Mouse (Mus musculus) limb, embryonic 11.5 days (tissue): ENCODE measurements around the gene Vmn1r14. TPM values are rescaled to one million over a fixed set of nuclear protein-coding genes. Genes with fewer than 3 reads are reported as not detected.
"Not testable (repeated sequence)": the region's sequence is repeated elsewhere in the genome, so short reads cannot be mapped to it uniquely, and the experiment has no call there.

Source experiments
- ATAC-seq: fragments of 200-750 bp; cut with Nextera tagmentation; 2 replicates; pipeline ENCODE4 v1.8.0; 2017; ENCODE audit warnings: low read depth; ENCODE audit not compliant: insufficient number of reproducible peaks, low FRiP score, low TSS enrichment
- DNase-seq: peaks from one replicate; pipeline ENCODE4 v3.0.0-alpha.2; 2015; ENCODE audit warnings: low spot score
- H3K27ac ChIP-seq: fragments of 300-500 bp; sonication (generic); replicated peaks from 2 replicates; pipeline ENCODE4 v1.5.1; 2014; ENCODE audit warnings: low read depth, mild to moderate bottlenecking, low read length
- H3K27me3 ChIP-seq: fragments of 300-500 bp; sonication (generic); 2 replicates; pipeline ENCODE4 v1.6.1; 2014; ENCODE audit warnings: mild to moderate bottlenecking, low read length, mixed read lengths; ENCODE audit not compliant: control insufficient read depth, insufficient read depth
- H3K36me3 ChIP-seq: fragments of 300-500 bp; sonication (generic); 2 replicates; pipeline ENCODE4 v1.6.1; 2014; ENCODE audit warnings: mild to moderate bottlenecking, low read length, moderate library complexity, mixed read lengths; ENCODE audit not compliant: control insufficient read depth, insufficient read depth
- H3K4me1 ChIP-seq: fragments of 300-500 bp; sonication (generic); 2 replicates; pipeline ENCODE4 v1.6.1; 2014; ENCODE audit warnings: low read length, mixed read lengths; ENCODE audit not compliant: control insufficient read depth, insufficient read depth
- H3K4me2 ChIP-seq: fragments of 300-500 bp; sonication (generic); 2 replicates; pipeline ENCODE4 v1.6.1; 2014; ENCODE audit warnings: low read depth, mild to moderate bottlenecking, moderate library complexity; ENCODE audit not compliant: severe bottlenecking
- H3K4me3 ChIP-seq: fragments of 300-500 bp; sonication (generic); 2 replicates; pipeline ENCODE4 v1.5.1; 2014; ENCODE audit warnings: low read depth, low read length
- H3K9ac ChIP-seq: fragments of 300-500 bp; sonication (generic); 2 replicates; pipeline ENCODE4 v1.6.1; 2014; ENCODE audit warnings: mild to moderate bottlenecking, low read length
- H3K9me3 ChIP-seq: fragments of 300-500 bp; sonication (generic); 2 replicates; pipeline ENCODE4 v1.6.1; 2016; ENCODE audit warnings: low read length; ENCODE audit not compliant: control insufficient read depth
- WGBS: fragments of 180-500 bp; shearing (Covaris S2); extraction: QIAGEN DNeasy Blood & Tissue Kit; methylation state at CpG from one replicate; pipeline ENCODE4 v1.1.7; 2014; 5-methylcytosine and 5-hydroxymethylcytosine counted together
- polyA plus RNA-seq: library from polyadenylated mRNA; unstranded; fragments of >200 nt; fragmentation: Nextera tagmentation; extraction: Ambion mirVana; gene quantifications from 2 replicates; pipeline ENCODE4 v1.2.1, GENCODE M21; 2014

The Vmn1r14 gene
- not detected in 2 replicates for polyA plus RNA-seq

- Histone ChIP-seq H3K27ac (no peak within 1 kb of the TSS), H3K36me3 (no peaks in the 10 kb centered on the region), H3K4me3 (no peak within 1 kb of the TSS), H3K27me3 (no peaks in the 10 kb centered on the region), H3K9ac (no peak within 1 kb of the TSS), H3K4me2 (no peak within 1 kb of the TSS), H3K9me3 (no peaks in the 10 kb centered on the region), H3K4me1 (no peaks in the 10 kb centered on the region)
- ATAC-seq (no peak), DNase-seq (no peak)
- 88% methylated on average over 3 of the region's 3 CpGs for WGBS
Measured at GRCm38 (mm10) chr6:57231386-57231785, at the start of gene Vmn1r14. Gene Vmn1r14, plus strand, starts transcription at chr6:57231686.

- not testable (repeated sequence) for H3K9me3 ChIP-seq, H3K9ac ChIP-seq, H3K4me2 ChIP-seq, H3K4me3 ChIP-seq, H3K27ac ChIP-seq, H3K4me1 ChIP-seq, ATAC-seq, DNase-seq, H3K36me3 ChIP-seq, H3K27me3 ChIP-seq
- WGBS = 66% methylated on average over 3 of the region's 3 CpGs
Measured at GRCm38 (mm10) chr6:57190016-57190415, 41.5 kb upstream of the Vmn1r14 start.

DNA sequence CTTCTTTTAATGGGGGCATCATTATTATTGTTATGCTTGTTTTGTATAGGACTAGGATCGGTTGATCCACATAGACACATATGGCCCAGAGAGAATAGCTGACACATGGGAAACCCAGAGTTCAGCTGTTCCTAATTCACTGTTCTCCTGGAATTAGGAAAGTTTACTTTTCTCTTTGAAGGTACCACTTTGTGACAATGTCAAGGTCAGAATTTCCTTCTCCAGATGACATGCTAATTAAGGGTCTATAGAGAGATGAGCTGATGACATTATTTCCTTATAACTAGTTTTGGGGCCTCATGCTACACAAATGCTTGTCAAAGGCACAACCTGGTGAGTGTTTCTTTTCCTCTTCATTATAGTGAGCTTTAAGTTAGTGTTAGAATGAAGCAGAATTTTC is 28.5 kb upstream of the Vmn1r14 start, which contains the start of gene Vmn1r13:
Gene Vmn1r13 (plus strand): TSS at position 301 of the 400 bp plus-strand sequence.
- H3K4me2 ChIP-seq, H3K4me3 ChIP-seq, H3K27ac ChIP-seq, H3K9me3 ChIP-seq, H3K9ac ChIP-seq, H3K27me3 ChIP-seq, ATAC-seq, DNase-seq, H3K4me1 ChIP-seq, H3K36me3 ChIP-seq: not testable (repeated sequence)
- 80% methylated on average over 1 of the region's 1 CpGs for WGBS

DNA sequence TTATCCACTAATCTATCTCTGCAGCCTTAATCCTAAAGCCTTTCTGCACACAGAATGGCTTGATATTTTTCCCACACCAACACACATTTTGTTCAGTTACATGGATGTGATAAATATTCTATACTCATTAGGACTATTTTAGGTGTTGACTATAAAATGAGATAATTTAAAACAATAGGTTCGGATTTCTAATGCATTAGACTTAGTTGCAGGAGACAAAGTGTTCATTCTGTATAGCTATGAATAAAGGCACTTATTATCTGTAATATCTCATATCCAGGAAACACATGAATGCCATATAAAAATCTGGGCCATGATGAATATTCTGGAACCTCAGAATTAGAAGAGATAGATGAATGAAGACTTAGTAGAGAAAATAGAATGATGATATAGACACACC is 26.2 kb downstream of the Vmn1r14 start, which contains the start of gene Vmn1r15:
Gene Vmn1r15 (plus strand): TSS at position 301 of the 400 bp plus-strand sequence.
- Histone ChIP-seq H3K4me3 (no peak within 1 kb of the TSS), H3K36me3 (no peaks in the 10 kb centered on the region), H3K27me3 (no peaks in the 10 kb centered on the region), H3K4me1 (no peaks in the 10 kb centered on the region), H3K4me2 (no peak within 1 kb of the TSS), H3K9ac (no peak within 1 kb of the TSS), H3K27ac (no peak within 1 kb of the TSS), H3K9me3 (no peaks in the 10 kb centered on the region)
- 78% methylated on average over 1 of the region's 1 CpGs for WGBS
- ATAC-seq = no peak
- no peak for DNase-seq

DNA sequence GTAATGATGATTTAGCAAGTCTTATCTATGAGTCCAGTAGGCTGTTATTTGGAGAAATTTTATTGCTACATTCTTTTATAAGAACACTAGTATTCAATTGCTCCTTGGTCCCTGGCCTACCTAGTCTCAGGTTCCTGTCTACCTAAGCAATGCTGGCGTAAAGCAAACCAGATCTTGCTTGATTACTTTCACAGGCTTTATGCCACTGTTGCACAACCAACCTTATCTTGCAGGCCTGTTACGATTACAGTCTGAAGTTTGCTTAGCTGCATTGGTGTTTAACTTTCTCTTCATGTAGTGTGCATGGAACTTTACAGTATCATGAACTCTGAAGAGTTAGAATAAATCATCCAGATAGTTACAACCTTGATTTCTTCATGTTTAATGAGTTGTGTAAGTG is 29.5 kb downstream of the Vmn1r14 start:
- Histone ChIP-seq H3K27me3 (no peaks in the 10 kb centered on the region), H3K4me1 (no peaks in the 10 kb centered on the region), H3K36me3 (no peaks in the 10 kb centered on the region), H3K9ac (no peak overlapping the region), H3K4me3 (no peak overlapping the region), H3K4me2 (no peak overlapping the region), H3K9me3 (no peaks in the 10 kb centered on the region), H3K27ac (no peak overlapping the region)
- 83% methylated on average over 2 of the region's 2 CpGs for WGBS
- no peak for ATAC-seq
- DNase-seq = no peak

GRCm38 (mm10) chr6:57271881-57272280 is 40.4 kb downstream of the Vmn1r14 start:
- WGBS = 65% methylated on average over 3 of the region's 3 CpGs
- no peak overlapping the region for H3K4me3 ChIP-seq

DNA sequence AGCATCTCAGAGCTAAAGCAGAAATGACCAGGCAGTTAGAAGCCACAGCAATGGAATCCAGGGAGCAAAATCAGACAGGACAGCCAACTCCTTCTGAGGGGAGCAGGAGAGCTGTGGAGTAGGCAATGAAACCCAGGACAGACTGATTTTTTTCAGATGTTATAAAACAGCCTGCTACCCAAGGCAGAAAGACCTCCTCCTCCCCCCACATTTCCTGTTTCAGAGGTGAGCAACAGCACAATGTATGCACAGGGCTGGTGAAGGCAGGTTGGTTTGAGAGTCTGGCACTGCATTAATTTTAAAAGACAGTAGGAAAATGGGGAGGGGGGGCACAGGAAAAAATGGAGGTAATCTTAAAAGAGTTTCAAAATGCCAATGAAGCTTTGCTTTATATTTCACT is 41.0 kb downstream of the Vmn1r14 start:
- ATAC-seq (no peak), DNase-seq (no peak)
- H3K4me3 ChIP-seq = no peak overlapping the region

More at GRCm38 (mm10) chr6:57271881-57272280, 40.4 kb downstream of the Vmn1r14 start:
- DNase-seq (no peak), ATAC-seq (no peak)
- no peaks in the 10 kb centered on the region for H3K9me3 ChIP-seq
- no peak overlapping the region for H3K9ac ChIP-seq
- no peaks in the 10 kb centered on the region for H3K36me3 ChIP-seq
- no peaks in the 10 kb centered on the region for H3K4me1 ChIP-seq
- H3K27me3 ChIP-seq = no peaks in the 10 kb centered on the region
- no peak overlapping the region for H3K27ac ChIP-seq
- H3K4me2 ChIP-seq = no peak overlapping the region

GRCm38 (mm10) chr6:57278952-57279351 is 47.5 kb downstream of the Vmn1r14 start:
- no peak overlapping the region for H3K4me3 ChIP-seq
- H3K27ac ChIP-seq = no peak overlapping the region

More for the DNA sequence above, 41.0 kb downstream of the Vmn1r14 start:
- no peaks in the 10 kb centered on the region for H3K27me3 ChIP-seq
- no peak overlapping the region for H3K27ac ChIP-seq
- H3K9me3 ChIP-seq = no peaks in the 10 kb centered on the region
- no peaks in the 10 kb centered on the region for H3K4me1 ChIP-seq
- H3K4me2 ChIP-seq = no peak overlapping the region
- no peaks in the 10 kb centered on the region for H3K36me3 ChIP-seq
- H3K9ac ChIP-seq = no peak overlapping the region

More at GRCm38 (mm10) chr6:57278952-57279351, 47.5 kb downstream of the Vmn1r14 start:
- no peaks in the 10 kb centered on the region for H3K36me3 ChIP-seq
- H3K27me3 ChIP-seq = no peaks in the 10 kb centered on the region
- no peak overlapping the region for H3K9ac ChIP-seq
- no peaks in the 10 kb centered on the region for H3K9me3 ChIP-seq
- no peak overlapping the region for H3K4me2 ChIP-seq
- ATAC-seq = no peak
- DNase-seq = no peak
- no peaks in the 10 kb centered on the region for H3K4me1 ChIP-seq
